Mouse (Mus musculus) thymus, adult 2 months (tissue): ENCODE measurements at regions not wholly inside any gene's neighbourhood (a gene's known extent, or its start where the extent isn't known, plus 50 kb on each side); places are given as distances from the start of the nearest gene placed in this dataset.

ENCODE experiments used
- DNase-seq: peaks from one replicate; pipeline ENCODE4 v3.0.0; 2021
- H3K27ac ChIP-seq: fragments of 200-500 bp; 2 replicates; pipeline ENCODE4 v1.5.1; 2012; ENCODE audit warnings: low read length, control low read depth; ENCODE audit not compliant: control insufficient read depth, insufficient read depth
- H3K27me3 ChIP-seq: fragments of 200-500 bp; 2 replicates; pipeline ENCODE4 v1.6.1; 2012; ENCODE audit warnings: mild to moderate bottlenecking, low read length, moderate library complexity, mixed read lengths; ENCODE audit not compliant: control insufficient read depth, insufficient read depth
- H3K36me3 ChIP-seq: fragments of 200-500 bp; 2 replicates; pipeline ENCODE4 v1.6.1; 2012; ENCODE audit warnings: mild to moderate bottlenecking, low read length, moderate library complexity; ENCODE audit not compliant: control insufficient read depth, insufficient read depth
- H3K4me1 ChIP-seq: fragments of 200-500 bp; replicated peaks from 2 replicates; pipeline ENCODE4 v1.6.1; 2012; ENCODE audit warnings: low read length; ENCODE audit not compliant: control insufficient read depth, insufficient read depth
- H3K4me3 ChIP-seq: fragments of 200-500 bp; 2 replicates; pipeline ENCODE4 v1.5.1; 2012; ENCODE audit warnings: mild to moderate bottlenecking, low read length, control low read depth, moderate library complexity; ENCODE audit not compliant: control insufficient read depth, insufficient read depth
- CTCF ChIP-seq: fragments of 200-500 bp; IDR thresholded peaks from 2 replicates; pipeline ENCODE4 v1.5.1; 2012; ENCODE audit warnings: mild to moderate bottlenecking, control low read depth, low read length, moderate library complexity, borderline replicate concordance; ENCODE audit not compliant: control insufficient read depth, poor library complexity, insufficient read depth; ENCODE audit errors: extremely low read depth
- POLR2A ChIP-seq: fragments of 200-500 bp; IDR thresholded peaks from 2 replicates; pipeline ENCODE4 v1.6.1; 2012; ENCODE audit warnings: mild to moderate bottlenecking, low read length, control low read depth, moderate library complexity; ENCODE audit not compliant: control insufficient read depth, poor library complexity, insufficient read depth; ENCODE audit errors: extremely low read depth
- WGBS: fragments of 180-500 bp; shearing (Covaris S2); methylation state at CpG from one replicate; pipeline ENCODE4 v1.1.7; 2018; 5-methylcytosine and 5-hydroxymethylcytosine counted together

DNA sequence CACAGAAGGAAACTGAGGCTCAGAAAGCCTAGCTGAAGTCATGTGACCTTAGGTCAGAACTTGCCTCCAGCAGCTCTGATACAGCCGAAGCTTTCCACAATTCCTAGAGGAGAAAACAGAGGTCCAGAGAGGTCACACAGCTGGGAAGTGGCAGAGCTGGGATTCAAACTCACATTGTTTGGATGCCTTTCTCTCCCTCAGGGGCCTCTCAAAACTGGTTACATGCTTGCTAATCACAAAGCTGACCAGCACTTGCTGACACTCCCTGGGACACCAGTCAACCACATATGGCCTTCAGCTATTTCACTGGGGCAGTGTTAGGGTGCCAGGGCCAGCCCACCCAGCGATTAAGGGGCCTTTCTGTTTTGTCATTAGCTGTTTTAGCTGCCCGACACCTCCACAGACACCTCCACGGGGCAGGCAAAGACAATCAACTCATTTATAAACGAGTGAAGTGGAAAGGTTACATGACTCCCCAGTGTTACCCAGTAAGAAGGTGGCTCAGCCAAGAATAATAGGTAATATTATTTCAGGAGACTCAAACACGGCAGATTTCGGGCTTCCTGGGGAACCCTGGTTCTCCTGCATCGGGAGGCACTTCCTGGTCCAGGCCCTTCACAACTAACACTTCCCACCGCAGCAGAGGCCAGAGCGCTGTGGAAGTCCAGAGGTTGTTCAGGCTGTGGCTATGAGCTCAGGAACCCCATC is 71.4 kb downstream of the 2410131K14Rik start:
- Histone ChIP-seq H3K4me3 (no peak overlapping the region), H3K27ac (no peak overlapping the region)
- WGBS: 82% methylated on average over 10 of the region's 10 CpGs

DNA sequence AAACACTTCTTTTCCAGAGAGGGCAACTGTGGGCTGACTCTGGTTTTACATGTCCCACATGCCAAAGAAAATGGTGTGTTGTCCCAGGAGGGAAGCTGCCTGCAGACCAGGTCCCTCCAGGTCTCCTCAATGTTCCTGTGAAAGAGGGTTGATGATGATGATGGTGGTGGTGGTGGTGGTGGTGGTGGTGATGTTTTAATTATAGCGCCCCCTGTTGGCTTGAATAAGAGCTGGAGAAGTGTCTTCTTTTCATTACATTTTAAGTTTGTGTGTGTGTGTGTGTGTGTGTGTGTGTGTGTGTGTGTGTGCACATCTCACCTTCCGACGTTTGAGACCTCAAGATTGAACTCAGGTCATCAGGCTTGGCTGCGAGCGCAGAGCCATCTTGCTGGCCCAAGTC is 73.0 kb downstream of the 2410131K14Rik start:
- no peaks in the 10 kb centered on the region for H3K36me3 ChIP-seq
- peaks cover 9% of the 10 kb centered on the region; the same call in 1 of the 2 replicates for H3K4me1 ChIP-seq
- TF ChIP-seq CTCF: peak; percentile 49; the same call in 1 of the 2 replicates
- no peak for TF ChIP-seq POLR2A
- no peaks in the 10 kb centered on the region; the same call in 1 of the 2 replicates for H3K27me3 ChIP-seq
- no peak overlapping the region for H3K4me3 ChIP-seq
- DNase-seq: no peak
- 63% methylated on average over 5 of the region's 5 CpGs for WGBS
- no peak overlapping the region for H3K27ac ChIP-seq

More for the DNA sequence above, 71.4 kb downstream of the 2410131K14Rik start:
- H3K27me3 ChIP-seq: no peaks in the 10 kb centered on the region; the same call in 1 of the 2 replicates
- TF ChIP-seq CTCF (no peak), POLR2A (no peak)
- H3K4me1 ChIP-seq: peaks cover 9% of the 10 kb centered on the region; the same call in 1 of the 2 replicates
- H3K36me3 ChIP-seq: no peaks in the 10 kb centered on the region
- DNase-seq: no peak

DNA sequence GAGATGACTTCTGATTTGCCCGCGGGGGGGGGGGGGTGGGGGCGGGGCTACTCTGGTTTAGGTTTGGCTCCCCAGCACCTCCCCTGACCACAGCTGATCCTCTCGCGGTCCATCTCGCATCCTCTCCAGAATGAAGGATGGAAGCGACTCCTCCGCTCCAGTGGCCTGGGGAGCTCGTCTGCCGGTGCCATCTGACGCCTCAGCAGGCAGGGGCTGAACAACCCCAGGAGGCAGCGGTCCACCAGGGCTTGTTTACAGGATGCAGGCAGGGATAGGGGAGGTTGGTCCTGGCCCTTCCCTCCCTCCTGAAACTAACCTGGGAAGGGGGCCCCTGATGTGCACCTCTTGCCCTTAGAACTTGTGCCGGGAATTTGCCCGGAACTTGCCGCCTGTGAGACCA is 73.9 kb downstream of the 2410131K14Rik start:
- Histone ChIP-seq H3K27me3 (no peaks in the 10 kb centered on the region; the same call in 1 of the 2 replicates), H3K27ac (no peak overlapping the region), H3K36me3 (no peaks in the 10 kb centered on the region), H3K4me1 (peaks cover 9% of the 10 kb centered on the region; the same call in 1 of the 2 replicates), H3K4me3 (no peak overlapping the region)
- no peak for TF ChIP-seq CTCF
- WGBS: 5% methylated on average over 15 of the region's 15 CpGs
- DNase-seq: no peak

DNA sequence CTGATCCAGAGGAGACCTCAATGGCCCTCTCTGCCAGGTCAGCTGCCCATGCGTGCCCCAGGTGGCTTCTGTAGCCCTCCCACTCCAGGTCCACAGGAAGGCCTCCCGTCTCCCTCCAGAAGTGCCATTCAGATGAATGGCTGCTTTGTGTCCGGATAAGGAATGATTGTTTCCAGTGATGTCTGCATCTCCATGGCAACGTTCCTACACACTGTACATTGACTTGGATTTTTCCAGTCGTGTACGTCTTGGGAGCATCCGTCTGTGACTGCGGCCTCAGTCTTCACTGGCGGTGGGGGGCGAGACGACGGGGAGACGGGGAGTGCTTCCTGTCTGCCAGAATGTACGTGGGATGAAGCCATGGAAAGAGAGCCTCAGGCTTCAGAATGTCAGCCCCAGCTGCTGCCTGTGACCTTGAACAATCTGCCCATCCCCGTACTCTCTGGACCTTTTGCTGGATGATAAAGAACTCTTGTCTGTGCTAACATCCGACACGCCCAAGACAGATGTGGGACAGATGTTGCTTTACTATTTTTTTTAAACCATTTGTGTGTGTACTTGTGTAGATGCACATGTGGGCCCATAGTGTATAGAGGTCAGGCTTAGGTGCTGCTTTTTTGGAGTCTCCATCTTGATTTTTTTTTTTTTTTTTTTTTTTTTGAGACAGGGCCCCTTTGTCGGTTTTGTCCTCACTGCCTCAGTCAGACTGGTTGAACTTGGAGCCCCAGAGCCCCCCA is 76.9 kb downstream of the 2410131K14Rik start:
- TF ChIP-seq POLR2A: no peak
- TF ChIP-seq CTCF: no peak
- Histone ChIP-seq H3K36me3 (no peaks in the 10 kb centered on the region), H3K27me3 (no peaks in the 10 kb centered on the region; the same call in 1 of the 2 replicates), H3K4me1 (peaks cover 12% of the 10 kb centered on the region), H3K4me3 (no peak overlapping the region), H3K27ac (no peak overlapping the region)
- no peak for DNase-seq
- 91% methylated on average over 18 of the region's 18 CpGs for WGBS

DNA sequence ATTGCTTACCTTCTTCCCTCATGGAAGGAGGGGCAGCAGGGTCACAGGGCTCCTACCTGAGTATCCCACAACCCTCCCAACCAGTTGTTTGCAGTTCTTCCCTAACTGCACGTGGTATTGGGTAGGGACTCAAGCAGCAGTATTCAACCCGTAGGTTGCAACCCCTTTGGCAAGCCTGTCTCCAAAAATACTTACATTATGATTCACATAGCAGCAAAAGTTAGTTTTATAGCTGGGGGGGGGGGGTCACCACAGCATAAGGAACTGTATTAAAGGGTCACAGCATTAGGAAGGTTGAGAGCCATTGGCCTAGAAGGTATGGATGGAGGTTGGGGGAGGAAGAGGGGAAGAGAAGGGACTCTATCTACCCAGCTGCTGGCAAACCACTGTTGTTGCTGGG is 78.1 kb downstream of the 2410131K14Rik start:
- H3K27me3 ChIP-seq: peaks cover 3% of the 10 kb centered on the region; the same call in 1 of the 2 replicates
- DNase-seq: no peak
- TF ChIP-seq POLR2A: no peak
- H3K4me3 ChIP-seq: no peak overlapping the region
- H3K36me3 ChIP-seq: no peaks in the 10 kb centered on the region
- H3K27ac ChIP-seq: no peak overlapping the region
- WGBS: 88% methylated on average over 2 of the region's 2 CpGs
- peaks cover 12% of the 10 kb centered on the region for H3K4me1 ChIP-seq

DNA sequence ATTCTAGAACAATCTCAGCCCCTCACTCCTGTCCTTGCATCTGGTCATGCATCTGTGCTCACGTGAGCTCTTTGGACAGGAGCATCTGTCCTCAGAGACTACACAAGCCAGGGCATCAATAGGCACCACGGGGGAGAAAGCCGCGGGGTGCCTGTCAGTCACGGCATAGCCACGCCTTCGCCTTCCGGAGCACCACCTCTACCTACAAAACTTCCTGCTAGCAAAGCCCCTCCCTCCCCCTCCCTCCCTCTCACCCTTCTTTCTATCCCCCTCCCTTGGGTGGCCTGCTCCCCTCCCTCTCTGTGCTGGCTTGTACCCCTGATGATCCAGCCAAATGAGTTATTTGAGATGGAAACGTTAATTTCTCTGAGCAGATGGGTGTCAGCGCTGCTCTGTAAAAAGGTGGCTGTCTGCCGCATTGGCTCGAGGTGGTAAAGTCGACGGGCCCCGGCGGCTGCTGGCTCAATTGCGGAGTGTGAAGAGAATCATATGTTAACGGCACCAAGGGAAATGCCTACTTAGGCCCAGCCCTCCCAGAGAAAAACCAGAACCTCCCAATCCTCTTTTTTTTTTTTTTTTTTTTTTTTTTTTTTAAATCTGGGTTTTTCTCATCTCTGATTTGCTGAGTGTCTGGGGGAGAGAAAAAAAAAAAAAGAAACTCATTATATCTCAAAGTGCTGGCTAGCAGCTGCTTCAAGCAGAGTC is 82.0 kb downstream of the 2410131K14Rik start:
- H3K4me3 ChIP-seq: peak overlapping the region; percentile 38
- under 1% methylated on average over 18 of the region's 18 CpGs for WGBS
- peak; percentile 67 for DNase-seq
- peaks cover 7% of the 10 kb centered on the region; the same call in 1 of the 2 replicates for H3K27me3 ChIP-seq
- no peak overlapping the region for H3K27ac ChIP-seq
- TF ChIP-seq CTCF: no peak
- no peak for TF ChIP-seq POLR2A
- peaks cover 12% of the 10 kb centered on the region for H3K4me1 ChIP-seq
- H3K36me3 ChIP-seq: no peaks in the 10 kb centered on the region
